Mouse (Mus musculus) kidney, embryonic 15.5 days (tissue): ENCODE data around the gene Pfkfb4. TPM values are rescaled to one million over a fixed set of nuclear protein-coding genes. Genes with fewer than 3 reads are reported as not detected.

Experiments
- ATAC-seq: fragments of 200-750 bp; cut with Nextera tagmentation; replicated peaks from 2 replicates; pipeline ENCODE4 v1.8.0; 2017; ENCODE audit warnings: moderate TSS enrichment; ENCODE audit not compliant: low FRiP score
- H3K27ac ChIP-seq: fragments of 300-500 bp; sonication (generic); 2 replicates; pipeline ENCODE4 v1.5.1; 2015; ENCODE audit warnings: mild to moderate bottlenecking, inconsistent platforms
- H3K27me3 ChIP-seq: fragments of 300-500 bp; sonication (generic); 2 replicates; pipeline ENCODE4 v1.6.1; 2015; ENCODE audit warnings: inconsistent platforms
- H3K36me3 ChIP-seq: fragments of 300-500 bp; sonication (generic); 2 replicates; pipeline ENCODE4 v1.6.1; 2015; ENCODE audit warnings: inconsistent platforms
- H3K4me1 ChIP-seq: fragments of 300-500 bp; sonication (generic); 2 replicates; pipeline ENCODE4 v1.6.1; 2015; ENCODE audit warnings: inconsistent platforms
- H3K4me2 ChIP-seq: fragments of 300-500 bp; sonication (generic); 2 replicates; pipeline ENCODE4 v1.6.1; 2015; ENCODE audit warnings: moderate library complexity, mild to moderate bottlenecking, inconsistent platforms
- H3K4me3 ChIP-seq: fragments of 300-500 bp; sonication (generic); replicated peaks from 2 replicates; pipeline ENCODE4 v1.5.1; 2015; ENCODE audit warnings: mild to moderate bottlenecking, inconsistent platforms
- H3K9ac ChIP-seq: fragments of 300-500 bp; sonication (generic); 2 replicates; pipeline ENCODE4 v1.6.1; 2015; ENCODE audit warnings: mild to moderate bottlenecking, inconsistent platforms
- H3K9me3 ChIP-seq: fragments of 300-500 bp; sonication (generic); replicated peaks from 2 replicates; pipeline ENCODE4 v1.6.1; 2016; ENCODE audit warnings: inconsistent platforms
- WGBS: fragments of 180-500 bp; shearing (Covaris S2); methylation state at CpG from one replicate; pipeline ENCODE4 v1.1.7; 2015; ENCODE audit warnings: mixed read lengths; 5-methylcytosine and 5-hydroxymethylcytosine counted together
- polyA plus RNA-seq: library from polyadenylated mRNA; unstranded; fragments of >200 nt; fragmentation: Nextera tagmentation; extraction: Ambion mirVana; gene quantifications from 2 replicates; pipeline ENCODE4 v1.2.1, GENCODE M21; 2015

The Pfkfb4 gene
- polyA plus RNA-seq, 1 experiment from 2014 or later = 8.7 TPM

GRCm38 (mm10) chr9:108998287-108999166 lies 6.9 kb downstream of the Pfkfb4 start:
- 80% methylated on average over 19 of the region's 19 CpGs for WGBS
- 0 out of 2 replicates have a peak, but pooled peaks cover 4% of the 10 kb centered on the region for H3K36me3 ChIP-seq
- H3K27ac ChIP-seq = no peak overlapping the region

GRCm38 (mm10) chr9:108999167-108999526 lies 7.6 kb downstream of the Pfkfb4 start:
- Histone ChIP-seq H3K27me3 (no peaks in the 10 kb centered on the region), H3K27ac (no peak overlapping the region), H3K4me3 (no peak overlapping the region), H3K9me3 (no peaks in the 10 kb centered on the region), H3K4me2 (no peak overlapping the region), H3K9ac (no peak overlapping the region), H3K36me3 (0 out of 2 replicates have a peak, but pooled peaks cover 4% of the 10 kb centered on the region), H3K4me1 (peaks cover 14% of the 10 kb centered on the region)
- 71% methylated on average over 4 of the region's 4 CpGs for WGBS
- no peak for ATAC-seq

More at GRCm38 (mm10) chr9:108998287-108999166, 6.9 kb downstream of the Pfkfb4 start:
- Histone ChIP-seq H3K4me3 (no peak overlapping the region), H3K9me3 (no peaks in the 10 kb centered on the region), H3K4me2 (no peak overlapping the region), H3K9ac (no peak overlapping the region), H3K27me3 (no peaks in the 10 kb centered on the region), H3K4me1 (peaks cover 14% of the 10 kb centered on the region)
- no peak for ATAC-seq

- no peak overlapping the region for H3K4me3 ChIP-seq
- no peak overlapping the region for H3K9ac ChIP-seq
- H3K9me3 ChIP-seq = no peaks in the 10 kb centered on the region
- H3K4me1 ChIP-seq = peaks cover 7% of the 10 kb centered on the region
- peak; percentile 41; the same call in 1 of the 2 replicates for ATAC-seq
- H3K36me3 ChIP-seq = 0 out of 2 replicates have a peak, but pooled peaks cover 4% of the 10 kb centered on the region
- H3K4me2 ChIP-seq = no peak overlapping the region
- no peak overlapping the region for H3K27ac ChIP-seq
- WGBS = 5% methylated on average over 3 of the region's 3 CpGs
- H3K27me3 ChIP-seq = no peaks in the 10 kb centered on the region
Measured at GRCm38 (mm10) chr9:109000726-109001125, 9.1 kb downstream of the Pfkfb4 start.

- no peak for ATAC-seq
- Histone ChIP-seq H3K9ac (no peak overlapping the region), H3K27ac (no peak overlapping the region), H3K4me3 (no peak overlapping the region), H3K4me2 (no peak overlapping the region), H3K27me3 (no peaks in the 10 kb centered on the region), H3K4me1 (0 out of 2 replicates have a peak, but pooled peaks cover 2% of the 10 kb centered on the region), H3K36me3 (0 out of 2 replicates have a peak, but pooled peaks cover 4% of the 10 kb centered on the region), H3K9me3 (no peaks in the 10 kb centered on the region)
- 56% methylated on average over 2 of the region's 2 CpGs for WGBS
Measured at GRCm38 (mm10) chr9:109003201-109003600, 11.6 kb downstream of the Pfkfb4 start.

GRCm38 (mm10) chr9:109007025-109007780 lies 15.6 kb downstream of the Pfkfb4 start:
- H3K9ac ChIP-seq = no peak overlapping the region
- H3K4me2 ChIP-seq = no peak overlapping the region
- WGBS = 79% methylated on average over 21 of the region's 21 CpGs
- no peaks in the 10 kb centered on the region for H3K9me3 ChIP-seq
- ATAC-seq = no peak
- peaks cover 8% of the 10 kb centered on the region for H3K4me1 ChIP-seq
- no peaks in the 10 kb centered on the region for H3K27me3 ChIP-seq
- no peak overlapping the region for H3K4me3 ChIP-seq
- H3K36me3 ChIP-seq = peaks cover 4% of the 10 kb centered on the region; the same call in 1 of the 2 replicates
- H3K27ac ChIP-seq = no peak overlapping the region

GRCm38 (mm10) chr9:109008081-109008480 lies 16.5 kb downstream of the Pfkfb4 start:
- 88% methylated on average over 9 of the region's 9 CpGs for WGBS
- no peaks in the 10 kb centered on the region; the same call in 1 of the 2 replicates for H3K36me3 ChIP-seq
- no peak for ATAC-seq
- H3K4me1 ChIP-seq = peaks cover 8% of the 10 kb centered on the region
- no peak overlapping the region for H3K4me3 ChIP-seq
- H3K27me3 ChIP-seq = no peaks in the 10 kb centered on the region
- no peaks in the 10 kb centered on the region for H3K9me3 ChIP-seq
- H3K4me2 ChIP-seq = no peak overlapping the region
- H3K9ac ChIP-seq = no peak overlapping the region
- H3K27ac ChIP-seq = no peak overlapping the region

- H3K9ac ChIP-seq = no peak overlapping the region
- WGBS = 61% methylated on average over 9 of the region's 10 CpGs
- no peak overlapping the region for H3K4me3 ChIP-seq
- no peak overlapping the region for H3K4me2 ChIP-seq
- ATAC-seq = 0 out of 2 replicates have a peak, but pooled peaks have one; percentile 31
- H3K27me3 ChIP-seq = no peaks in the 10 kb centered on the region
- H3K27ac ChIP-seq = no peak overlapping the region
- peaks cover 8% of the 10 kb centered on the region for H3K4me1 ChIP-seq
- H3K36me3 ChIP-seq = no peaks in the 10 kb centered on the region; the same call in 1 of the 2 replicates
- H3K9me3 ChIP-seq = no peaks in the 10 kb centered on the region
Measured at GRCm38 (mm10) chr9:109008994-109009635, 17.5 kb downstream of the Pfkfb4 start.

- Histone ChIP-seq H3K27ac (no peak overlapping the region), H3K36me3 (no peaks in the 10 kb centered on the region; the same call in 1 of the 2 replicates), H3K27me3 (no peaks in the 10 kb centered on the region), H3K4me1 (peaks cover 8% of the 10 kb centered on the region), H3K9me3 (no peaks in the 10 kb centered on the region), H3K4me3 (no peak overlapping the region), H3K4me2 (no peak overlapping the region), H3K9ac (no peak overlapping the region)
- WGBS = 27% methylated on average over 17 of the region's 17 CpGs
- ATAC-seq = peak; percentile 34; the same call in 1 of the 2 replicates
Measured at GRCm38 (mm10) chr9:109009636-109010315, 18.2 kb downstream of the Pfkfb4 start.

- Histone ChIP-seq H3K9me3 (no peaks in the 10 kb centered on the region), H3K36me3 (no peaks in the 10 kb centered on the region; the same call in 1 of the 2 replicates), H3K4me3 (no peak overlapping the region), H3K4me2 (no peak overlapping the region), H3K27ac (no peak overlapping the region), H3K4me1 (peaks cover 8% of the 10 kb centered on the region), H3K9ac (no peak overlapping the region), H3K27me3 (no peaks in the 10 kb centered on the region)
- WGBS = 77% methylated on average over 14 of the region's 14 CpGs
- no peak for ATAC-seq
Measured at GRCm38 (mm10) chr9:109010316-109010690, 18.7 kb downstream of the Pfkfb4 start.

GRCm38 (mm10) chr9:109015397-109015796 lies 23.8 kb downstream of the Pfkfb4 start:
- H3K4me3 ChIP-seq = no peak overlapping the region
- no peak overlapping the region for H3K4me2 ChIP-seq
- WGBS = 44% methylated on average over 8 of the region's 8 CpGs
- no peaks in the 10 kb centered on the region; the same call in 1 of the 2 replicates for H3K36me3 ChIP-seq
- no peak overlapping the region for H3K9ac ChIP-seq
- no peaks in the 10 kb centered on the region for H3K4me1 ChIP-seq
- ATAC-seq = no peak
- no peaks in the 10 kb centered on the region for H3K27me3 ChIP-seq
- no peaks in the 10 kb centered on the region for H3K9me3 ChIP-seq
- no peak overlapping the region for H3K27ac ChIP-seq

GRCm38 (mm10) chr9:109016973-109017604 lies 25.5 kb downstream of the Pfkfb4 start:
- Histone ChIP-seq H3K36me3 (no peaks in the 10 kb centered on the region), H3K9ac (no peak overlapping the region), H3K4me2 (no peak overlapping the region), H3K27me3 (no peaks in the 10 kb centered on the region), H3K9me3 (no peaks in the 10 kb centered on the region), H3K27ac (no peak overlapping the region), H3K4me1 (no peaks in the 10 kb centered on the region), H3K4me3 (no peak overlapping the region)
- ATAC-seq = no peak
- WGBS = 62% methylated on average over 11 of the region's 11 CpGs
